Mouse (Mus musculus) midbrain, embryonic 13.5 days (tissue): ENCODE results near the gene Ccdc169. TPM values are rescaled to one million over a fixed set of nuclear protein-coding genes. Genes with fewer than 3 reads are reported as not detected.

Experiments
- ATAC-seq: fragments of 200-750 bp; cut with Nextera tagmentation; 2 replicates; pipeline ENCODE4 v1.8.0; 2017; ENCODE audit warnings: mild to moderate bottlenecking, moderate TSS enrichment, moderate library complexity
- H3K27ac ChIP-seq: fragments of 300-500 bp; sonication (generic); 2 replicates; pipeline ENCODE4 v1.5.1; 2015; ENCODE audit warnings: inconsistent platforms, mild to moderate bottlenecking, moderate library complexity
- H3K27me3 ChIP-seq: fragments of 300-500 bp; sonication (generic); 2 replicates; pipeline ENCODE4 v1.6.1; 2015; ENCODE audit warnings: mild to moderate bottlenecking, inconsistent platforms
- H3K36me3 ChIP-seq: fragments of 300-500 bp; sonication (generic); 2 replicates; pipeline ENCODE4 v1.6.1; 2015; ENCODE audit warnings: mild to moderate bottlenecking, inconsistent platforms
- H3K4me1 ChIP-seq: fragments of 300-500 bp; sonication (generic); replicated peaks from 2 replicates; pipeline ENCODE4 v1.6.1; 2015; ENCODE audit warnings: inconsistent platforms
- H3K4me2 ChIP-seq: fragments of 300-500 bp; sonication (generic); replicated peaks from 2 replicates; pipeline ENCODE4 v1.6.1; 2015; ENCODE audit warnings: moderate library complexity, mild to moderate bottlenecking, inconsistent platforms
- H3K4me3 ChIP-seq: fragments of 300-500 bp; sonication (generic); replicated peaks from 2 replicates; pipeline ENCODE4 v1.5.1; 2015; ENCODE audit warnings: mild to moderate bottlenecking, inconsistent platforms
- H3K9ac ChIP-seq: fragments of 300-500 bp; sonication (generic); replicated peaks from 2 replicates; pipeline ENCODE4 v1.6.1; 2015; ENCODE audit warnings: mild to moderate bottlenecking, inconsistent platforms
- H3K9me3 ChIP-seq: fragments of 300-500 bp; sonication (generic); 2 replicates; pipeline ENCODE4 v1.6.1; 2016; ENCODE audit warnings: mild to moderate bottlenecking, inconsistent platforms
- WGBS: fragments of 180-500 bp; shearing (Covaris S2); methylation state at CpG from one replicate; pipeline ENCODE4 v1.1.7; 2015; 5-methylcytosine and 5-hydroxymethylcytosine counted together
- microRNA-seq: library from miRNA; unstranded; fragments of <30 nt; microRNA quantifications from one replicate; pipeline ENCODE4, GENCODE M21; 2016
- polyA plus RNA-seq: library from polyadenylated mRNA; unstranded; fragments of >200 nt; fragmentation: Nextera tagmentation; extraction: Ambion mirVana; gene quantifications from 2 replicates; pipeline ENCODE4 v1.2.1, GENCODE M21; 2015

Ccdc169 gene
- polyA plus RNA-seq, 1 experiment from 2014 or later, result 0.05 TPM

GRCm38 (mm10) chr3:55212254-55212653 is 75.1 kb downstream of the Ccdc169 start:
- Histone ChIP-seq H3K9me3 (no peaks in the 10 kb centered on the region), H3K27ac (no peak overlapping the region), H3K27me3 (no peaks in the 10 kb centered on the region), H3K4me1 (peaks cover 18% of the 10 kb centered on the region), H3K4me3 (no peak overlapping the region), H3K9ac (no peak overlapping the region), H3K4me2 (no peak overlapping the region), H3K36me3 (no peaks in the 10 kb centered on the region)
- 23% methylated on average over 2 of the region's 2 CpGs for WGBS
- no peak for ATAC-seq

GRCm38 (mm10) chr3:55213785-55214184 is 76.6 kb downstream of the Ccdc169 start:
- Histone ChIP-seq H3K4me3 (no peak overlapping the region), H3K4me1 (peaks cover 13% of the 10 kb centered on the region), H3K9me3 (no peaks in the 10 kb centered on the region), H3K4me2 (no peak overlapping the region), H3K27me3 (no peaks in the 10 kb centered on the region), H3K27ac (0 out of 2 replicates have a peak overlapping the region, but pooled peaks have one; percentile 11), H3K36me3 (no peaks in the 10 kb centered on the region), H3K9ac (no peak overlapping the region)
- WGBS, result 54% methylated on average over 4 of the region's 4 CpGs
- no peak for ATAC-seq

- 64% methylated on average over 6 of the region's 6 CpGs for WGBS
- Histone ChIP-seq H3K4me2 (no peak overlapping the region), H3K27ac (no peak overlapping the region), H3K36me3 (no peaks in the 10 kb centered on the region), H3K4me1 (peaks cover 13% of the 10 kb centered on the region), H3K4me3 (no peak overlapping the region), H3K9ac (no peak overlapping the region), H3K9me3 (no peaks in the 10 kb centered on the region), H3K27me3 (no peaks in the 10 kb centered on the region)
- ATAC-seq, result peak; percentile 56; the same call in 1 of the 2 replicates
Measured at GRCm38 (mm10) chr3:55214413-55214812, 77.3 kb downstream of the Ccdc169 start.

- 88% methylated on average over 2 of the region's 2 CpGs for WGBS
Measured at GRCm38 (mm10) chr3:55222502-55222901, 85.4 kb downstream of the Ccdc169 start.

More at GRCm38 (mm10) chr3:55222502-55222901, 85.4 kb downstream of the Ccdc169 start:
- Histone ChIP-seq H3K4me1 (peaks cover 14% of the 10 kb centered on the region), H3K9me3 (no peaks in the 10 kb centered on the region), H3K27ac (no peak overlapping the region), H3K4me3 (no peak overlapping the region), H3K36me3 (no peaks in the 10 kb centered on the region), H3K4me2 (no peak overlapping the region), H3K9ac (no peak overlapping the region), H3K27me3 (no peaks in the 10 kb centered on the region)
- ATAC-seq, result no peak

Small RNAs within 50 kb of the gene (microRNA-seq; reads per million reads assigned to microRNA genes)
- not detected for gene Gm22029

Other genes starting within 250 kb of the Ccdc169 start
- 0.54 and 0.81 TPM in 2 replicates for gene Sertm1, start 221.5 kb upstream of the Ccdc169 start, polyA plus RNA-seq
- 1.4 and 2.0 TPM in 2 replicates for gene Ccna1, start 81.8 kb upstream of the Ccdc169 start, polyA plus RNA-seq
- gene Spg20, start 25.2 kb upstream of the Ccdc169 start, polyA plus RNA-seq, result 19.2 and 20.6 TPM in 2 replicates
- gene Sohlh2, start 44.7 kb downstream of the Ccdc169 start, polyA plus RNA-seq, result not detected in 2 replicates
- gene Dclk1, start 105.0 kb downstream of the Ccdc169 start, polyA plus RNA-seq, result 238 and 242 TPM in 2 replicates